Mouse (Mus musculus) telencephalon, adult 2 months (tissue): ENCODE results near the gene Wdr26.

ENCODE experiments used
- DNase-seq: peaks from one replicate; pipeline ENCODE4 v3.0.0-alpha.2; 2011; ENCODE audit warnings: low read depth, low spot score

Wdr26 gene

DNA sequence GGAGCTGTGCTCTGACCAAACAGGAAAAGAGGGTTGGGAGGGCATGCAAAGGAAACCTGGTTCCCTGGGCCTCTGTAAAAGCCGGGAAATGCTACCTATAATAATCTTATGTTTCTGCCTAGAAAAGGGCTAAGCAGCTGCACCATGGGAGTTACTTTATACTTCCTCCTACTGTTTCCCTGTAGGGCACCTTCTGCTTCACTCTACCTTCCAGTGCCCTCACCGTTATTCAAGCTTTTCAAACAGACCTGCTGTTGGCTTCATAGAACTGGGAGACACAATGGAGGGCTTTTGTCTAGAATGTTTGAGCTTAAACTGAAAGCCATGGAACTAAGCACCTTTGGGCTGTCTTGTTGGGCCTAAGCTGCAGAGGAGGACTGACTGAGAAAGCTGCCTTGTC lies 44.0 kb downstream of the Wdr26 start:
- DNase-seq, result no peak

DNA sequence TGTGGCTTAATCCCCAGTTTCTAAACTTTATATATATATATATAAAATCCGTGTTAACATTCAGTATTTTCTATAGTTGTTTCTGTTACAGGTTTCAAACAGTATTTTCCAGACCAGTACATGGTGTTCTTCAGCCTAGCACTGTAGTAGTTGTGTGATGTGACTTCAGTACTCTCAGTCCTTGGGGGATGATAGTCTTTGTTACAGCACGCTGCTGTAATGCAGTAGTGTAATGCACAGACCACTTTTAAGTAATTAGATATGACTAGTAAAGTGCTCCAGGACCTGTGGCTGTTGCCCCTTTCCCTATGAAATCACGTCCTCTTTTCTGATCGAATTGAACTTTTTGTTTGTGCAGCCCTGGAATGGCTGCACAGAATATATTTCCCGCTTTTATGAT lies 60.3 kb downstream of the Wdr26 start:
- no peak for DNase-seq

DNA sequence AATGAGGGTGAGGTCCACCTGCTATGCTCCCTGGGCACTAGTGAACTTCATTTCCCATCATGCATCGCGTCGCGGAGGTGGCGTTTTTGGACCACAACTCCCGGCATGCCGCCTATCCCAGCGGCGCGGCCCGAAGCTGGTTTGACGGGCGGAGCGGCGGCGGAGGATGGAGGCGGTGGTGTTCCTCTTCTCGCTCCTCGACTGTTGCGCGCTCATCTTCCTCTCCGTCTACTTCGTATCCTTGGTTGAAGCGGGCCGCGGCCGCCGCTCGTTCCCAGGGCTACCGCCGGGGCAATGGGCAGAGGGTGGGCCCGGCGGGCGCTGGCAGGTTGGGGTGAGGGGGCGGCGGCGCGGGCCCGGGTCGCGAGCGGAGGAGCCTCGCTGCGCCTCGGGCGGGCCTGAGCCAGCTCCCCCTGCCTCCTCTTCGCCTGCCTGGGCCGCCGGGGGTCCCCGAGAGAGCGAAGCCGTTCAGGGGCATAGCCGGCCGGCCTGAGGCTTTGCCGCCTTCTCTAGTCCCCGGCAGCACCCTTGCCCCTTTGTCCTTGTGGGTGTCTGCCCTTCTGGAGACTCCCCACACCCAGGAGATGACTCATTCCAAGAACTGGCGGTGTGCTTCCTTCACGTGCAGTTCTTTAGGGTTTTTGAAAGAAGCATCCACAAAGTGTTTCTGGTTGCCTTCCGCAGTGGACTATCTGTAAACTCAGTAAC lies 60.8 kb downstream of the Wdr26 start:
- peak; percentile 83 for DNase-seq

DNA sequence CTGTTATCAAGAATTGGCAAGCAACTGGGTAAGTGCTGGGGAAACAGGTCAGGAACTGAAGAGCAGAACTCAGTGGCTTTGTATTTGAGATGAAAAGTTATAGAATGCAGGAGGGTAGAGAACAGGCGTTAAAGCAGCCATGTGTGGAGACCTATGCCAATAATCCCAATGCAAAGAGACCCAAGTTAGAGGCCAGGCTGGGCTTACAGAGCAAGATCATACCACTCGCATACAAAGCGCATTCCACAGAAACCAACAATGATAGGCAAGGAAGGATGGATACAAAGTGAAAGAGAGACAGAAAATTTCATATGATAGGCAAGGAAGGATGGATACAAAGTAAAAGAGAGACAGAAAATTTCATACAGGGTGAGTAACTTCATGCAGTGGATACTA lies 61.4 kb downstream of the Wdr26 start:
- DNase-seq, result no peak

DNA sequence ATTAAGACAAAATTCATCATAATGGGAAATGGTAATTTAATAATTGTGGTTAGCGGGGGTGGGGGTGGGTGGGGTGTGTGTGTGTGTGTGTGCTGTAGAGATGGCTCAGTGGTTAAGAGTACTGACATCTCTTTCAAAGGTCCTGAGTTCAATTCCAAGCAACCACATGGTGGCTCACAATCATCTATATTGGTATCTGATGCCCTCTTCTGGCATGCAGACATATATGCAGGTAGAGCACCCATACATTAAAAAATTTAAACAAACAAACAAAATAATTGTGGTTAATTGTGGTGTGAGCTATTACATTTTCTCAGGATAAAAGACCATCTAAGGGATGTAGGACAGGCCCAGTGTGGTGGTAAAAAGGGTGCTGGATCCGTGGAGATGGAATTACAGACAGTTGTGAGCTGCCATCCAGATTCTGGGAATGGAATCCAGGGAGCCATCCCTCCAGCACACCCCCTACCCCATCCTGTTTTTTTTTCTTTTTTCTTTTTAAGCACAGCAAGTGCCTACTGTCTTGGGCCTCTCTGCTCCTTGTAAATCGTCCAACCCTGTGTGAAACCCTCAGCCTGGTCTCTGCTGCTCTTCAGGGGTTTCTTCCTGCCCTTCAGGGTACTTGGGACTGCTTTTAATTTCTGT lies 62.3 kb downstream of the Wdr26 start:
- no peak for DNase-seq

DNA sequence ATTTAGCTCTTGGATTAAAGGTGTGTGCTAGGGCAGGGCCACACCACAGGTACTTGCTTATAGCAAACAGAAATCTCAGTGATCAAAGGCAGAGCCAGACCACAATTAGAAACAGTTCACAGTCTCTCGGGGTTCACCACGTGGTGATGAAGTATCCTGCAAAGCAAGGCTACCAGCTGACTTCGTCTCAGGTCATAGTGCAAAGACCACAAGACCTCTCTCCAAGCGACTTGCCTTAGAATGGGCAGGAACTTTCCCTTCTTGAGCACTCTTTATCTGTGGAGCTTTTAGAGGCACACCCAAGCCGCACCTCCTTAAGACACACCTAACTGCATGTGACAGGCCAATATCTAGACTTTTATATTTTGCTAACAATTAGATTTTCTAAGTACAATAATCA lies 63.3 kb downstream of the Wdr26 start:
- no peak for DNase-seq

DNA sequence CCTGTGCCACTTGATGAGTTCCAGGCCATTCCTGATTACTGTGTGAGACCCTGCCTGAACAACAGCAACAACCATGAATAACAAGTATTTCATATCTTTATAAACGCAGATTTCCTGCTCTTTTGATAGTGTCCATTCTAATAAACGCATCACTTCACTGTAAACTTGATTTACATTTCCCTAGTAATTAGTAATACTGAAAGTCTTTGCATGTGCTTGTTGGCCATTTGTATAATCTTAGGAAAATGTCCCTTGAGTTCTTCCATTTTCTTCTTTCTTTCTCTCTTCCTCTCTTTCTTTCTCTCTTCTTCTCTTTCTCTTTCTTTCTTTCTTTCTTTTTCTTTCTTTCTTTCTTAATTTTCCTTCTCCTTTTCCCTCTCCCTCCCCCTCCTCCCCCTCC lies 65.6 kb downstream of the Wdr26 start:
- no peak for DNase-seq

DNA sequence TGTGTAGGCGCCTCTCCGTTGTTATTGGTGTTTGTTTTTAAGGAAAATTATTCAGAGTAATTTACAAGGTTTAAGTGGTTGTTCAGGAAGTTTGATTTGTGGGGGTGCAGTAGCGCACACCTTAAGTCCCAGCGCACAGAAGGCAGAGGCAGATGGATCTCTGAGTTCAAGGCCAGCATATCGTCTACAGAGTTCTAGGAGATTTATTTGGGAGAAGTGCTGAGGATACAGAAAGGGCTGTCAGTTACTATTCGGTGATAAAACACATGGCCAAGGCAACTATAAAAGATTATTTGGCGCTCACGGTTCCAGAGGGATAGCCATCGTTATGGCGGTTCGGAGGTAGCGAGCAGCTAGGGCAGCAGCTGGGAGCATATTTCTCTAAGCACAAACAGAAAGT lies 66.8 kb downstream of the Wdr26 start:
- no peak for DNase-seq

DNA sequence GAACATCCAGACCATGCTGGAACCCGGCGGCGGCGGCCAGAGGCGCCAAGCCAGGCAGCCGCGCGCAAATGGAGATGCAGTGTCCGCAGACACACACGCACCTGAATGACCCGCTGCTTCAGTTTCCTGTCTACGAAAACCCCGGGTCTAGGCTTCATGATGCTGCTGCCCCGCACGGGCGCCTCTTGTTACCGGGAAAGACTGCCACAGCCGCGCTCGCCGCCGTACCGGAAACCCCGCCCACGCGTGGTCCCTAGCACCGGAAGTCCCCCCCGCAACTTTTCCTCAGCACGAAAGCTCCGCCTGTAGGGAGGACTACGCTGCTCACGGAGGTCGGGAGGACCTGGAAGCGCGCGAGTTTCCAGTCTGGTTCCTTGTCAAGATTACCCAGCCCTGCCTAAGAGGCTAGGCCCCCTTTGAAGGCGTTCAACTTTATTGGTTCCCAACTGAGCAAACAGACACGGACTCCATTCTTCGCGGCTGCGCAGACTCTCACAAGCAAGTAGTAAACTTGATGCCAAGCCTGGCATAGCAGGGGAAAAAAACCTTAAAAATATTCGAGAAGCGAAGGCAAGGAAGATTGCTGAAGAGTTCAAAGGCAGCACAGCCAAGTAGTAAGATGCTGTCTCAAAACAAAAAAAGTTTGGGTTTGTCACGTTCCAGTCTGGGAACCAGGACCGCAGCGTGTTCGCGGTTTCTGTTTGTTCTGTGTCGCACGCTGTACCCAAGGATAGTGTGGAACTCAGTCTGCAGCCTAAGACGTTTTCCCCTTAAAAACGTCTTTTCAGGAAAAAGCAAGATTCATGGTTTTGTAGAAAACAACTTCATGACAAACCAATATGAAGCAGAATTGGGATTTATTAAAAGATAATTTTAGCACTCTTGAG lies 67.6 kb downstream of the Wdr26 start, which contains the start of the genes Nvl and Cnih4:
Nvl (minus strand) TSS at position 255 of the 887 bp plus-strand sequence.
Cnih4 (plus strand) TSS at position 744 of the 887 bp plus-strand sequence.
- DNase-seq, result peak; percentile 98

DNA sequence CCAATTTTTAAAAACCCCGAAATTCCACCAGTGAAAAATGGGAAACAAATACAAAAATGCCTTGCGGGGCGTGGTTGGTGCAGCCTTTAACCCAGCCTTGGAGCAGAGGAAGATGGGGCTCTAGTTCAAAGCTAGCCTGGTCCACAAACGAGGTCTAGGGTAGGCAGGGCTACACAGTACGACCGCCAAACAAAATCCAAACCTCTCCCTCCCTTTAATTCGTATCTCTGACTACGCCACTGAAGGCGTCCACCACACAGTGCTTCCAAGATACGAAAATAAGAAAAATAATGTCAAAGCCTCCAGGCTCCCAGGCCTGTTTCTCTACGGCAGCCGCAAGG lies 68.2 kb downstream of the Wdr26 start:
- no peak for DNase-seq

DNA sequence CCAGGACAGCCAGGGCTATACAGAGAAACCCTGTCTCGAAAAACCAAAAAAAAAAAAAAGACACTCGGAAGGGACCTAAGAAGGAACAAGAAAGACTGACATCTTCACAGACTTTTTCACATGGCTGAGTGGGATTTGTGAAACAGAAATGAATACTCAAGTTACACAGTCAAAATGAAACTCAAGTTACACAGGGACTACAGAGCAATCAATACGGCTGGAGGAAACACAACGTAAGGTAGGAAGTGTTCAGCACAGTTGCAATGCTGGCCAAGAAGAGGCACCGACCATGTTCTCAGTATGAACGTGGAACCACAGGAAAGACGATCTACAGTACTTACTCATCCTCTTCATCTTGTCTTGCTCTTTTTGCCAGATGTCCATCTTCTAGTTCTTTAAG lies 73.1 kb downstream of the Wdr26 start:
- no peak for DNase-seq

DNA sequence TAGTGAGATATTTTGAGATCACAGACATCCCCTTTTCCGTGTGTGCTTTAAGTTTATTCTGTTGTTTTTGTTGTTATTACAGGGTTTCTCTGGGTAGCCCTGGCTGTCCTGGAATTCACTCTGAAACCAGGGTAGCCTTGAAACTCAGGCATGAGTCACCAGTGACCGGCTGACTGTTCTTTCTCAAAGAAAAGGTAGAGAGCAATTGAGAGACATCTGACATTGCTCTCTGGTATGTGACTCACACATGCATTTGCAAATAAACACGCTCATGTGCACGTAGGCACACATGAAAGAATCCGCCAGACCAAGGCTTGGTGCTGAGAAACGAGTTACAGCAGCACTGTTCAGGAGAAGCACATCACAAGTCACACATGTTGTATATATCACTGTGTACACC lies 79.9 kb downstream of the Wdr26 start:
- DNase-seq, result no peak

DNA sequence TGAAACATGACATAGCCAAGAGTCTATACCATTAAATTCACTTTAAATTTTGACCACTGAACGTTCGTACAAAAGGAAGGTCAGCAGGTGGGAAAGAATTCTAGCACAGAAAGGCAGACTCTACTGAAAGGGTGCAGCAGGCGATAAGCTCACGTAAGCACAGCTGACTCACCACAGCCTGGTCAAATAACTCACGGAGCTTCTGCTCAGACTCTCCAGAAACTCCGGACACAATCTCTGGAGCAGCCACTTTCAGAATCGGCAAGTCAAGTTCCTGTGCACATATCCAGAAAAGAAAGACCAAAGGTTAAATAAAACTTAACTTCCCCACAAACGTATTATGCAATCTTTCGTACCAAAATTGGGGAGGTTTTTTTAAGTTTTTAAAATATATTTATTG lies 85.0 kb downstream of the Wdr26 start:
- no peak for DNase-seq

DNA sequence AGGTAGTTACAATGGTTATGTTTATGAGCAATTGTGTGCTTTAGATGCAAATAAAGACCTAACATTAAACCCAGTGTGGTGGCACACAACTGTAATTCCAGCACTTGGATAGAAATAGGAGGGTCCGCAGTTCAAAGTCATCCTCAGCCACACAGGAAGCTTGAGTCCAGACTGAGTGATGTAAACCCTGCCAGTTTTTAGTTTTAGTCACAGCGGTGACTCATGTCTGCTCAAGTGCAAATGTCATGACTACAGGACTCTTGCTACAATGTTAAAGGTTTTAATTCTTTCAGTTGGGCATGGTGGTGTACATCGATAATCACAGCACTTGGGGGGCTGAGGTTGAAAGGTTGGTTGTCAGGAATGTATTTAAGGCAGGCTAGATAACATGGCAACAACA lies 85.9 kb downstream of the Wdr26 start:
- DNase-seq, result no peak

DNA sequence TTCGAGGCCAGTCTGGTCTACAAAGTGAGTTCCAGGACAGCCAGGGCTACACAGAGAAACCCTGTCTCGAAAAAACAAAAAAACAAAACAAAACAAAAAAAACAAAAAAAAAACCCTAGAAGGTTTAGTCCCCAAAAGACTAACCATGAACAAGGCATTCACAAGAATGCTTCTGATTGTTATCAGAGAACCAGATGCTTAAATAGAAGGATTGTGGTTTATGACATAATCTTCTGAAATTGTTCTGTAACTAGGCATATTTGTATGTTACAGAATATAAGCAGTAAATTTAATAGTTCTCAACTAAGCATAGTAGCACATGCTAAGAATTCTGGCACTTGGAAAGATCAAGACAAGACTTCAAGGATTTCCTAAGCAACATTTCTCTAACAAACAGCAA lies 87.7 kb downstream of the Wdr26 start:
- no peak for DNase-seq
